Mouse (Mus musculus) myocyte (in vitro differentiated cells): ENCODE data around the gene Speg.

Source experiments
- POLR2A ChIP-seq: IDR thresholded peaks from one replicate; pipeline ENCODE4 v1.6.1; 2011; ENCODE audit warnings: low read depth, mild to moderate bottlenecking, control low read depth, moderate library complexity; ENCODE audit not compliant: insufficient read length
- POLR2AphosphoS2 ChIP-seq: IDR thresholded peaks from one replicate; pipeline ENCODE4 v1.6.1; 2011; ENCODE audit warnings: low read depth, control low read depth; ENCODE audit not compliant: insufficient read length
- SRF ChIP-seq: IDR thresholded peaks from one replicate; pipeline ENCODE4 v1.6.1; 2011; ENCODE audit warnings: low read depth; ENCODE audit not compliant: control insufficient read depth, insufficient read length

GRCm38 (mm10) chr1:75384470-75385141, 9.5 kb downstream of the Speg start:
- no peak for TF ChIP-seq POLR2A
- no peak for TF ChIP-seq POLR2AphosphoS2
- no peak for TF ChIP-seq SRF
